Mouse (Mus musculus): ENCODE data around the gene Nlgn1. TPM values are rescaled to one million over a fixed set of nuclear protein-coding genes. Genes with fewer than 3 reads are reported as not detected.

The Nlgn1 gene
- polyA plus RNA-seq, 1 experiment from 2014 or later: 1.7 TPM

GRCm38 (mm10) chr3:25757813-25758212 lies 574.4 kb downstream of the Nlgn1 start:
- no peaks in the 10 kb centered on the region for H3K27me3 ChIP-seq (replicated peaks)
- H3K9me3 ChIP-seq: no peaks in the 10 kb centered on the region
- H3K4me1 ChIP-seq: no peaks in the 10 kb centered on the region
- 89% methylated on average over 2 of the region's 2 CpGs for WGBS
- H3K4me2 ChIP-seq: no peak overlapping the region
- ATAC-seq (ENCODE audit: insufficient read depth, low FRiP score, low read depth): no peak
- no peak overlapping the region for H3K4me3 ChIP-seq (replicated peaks)
- H3K9ac ChIP-seq: no peak overlapping the region
- H3K27ac ChIP-seq: no peak overlapping the region
- H3K36me3 ChIP-seq: no peaks in the 10 kb centered on the region

DNA sequence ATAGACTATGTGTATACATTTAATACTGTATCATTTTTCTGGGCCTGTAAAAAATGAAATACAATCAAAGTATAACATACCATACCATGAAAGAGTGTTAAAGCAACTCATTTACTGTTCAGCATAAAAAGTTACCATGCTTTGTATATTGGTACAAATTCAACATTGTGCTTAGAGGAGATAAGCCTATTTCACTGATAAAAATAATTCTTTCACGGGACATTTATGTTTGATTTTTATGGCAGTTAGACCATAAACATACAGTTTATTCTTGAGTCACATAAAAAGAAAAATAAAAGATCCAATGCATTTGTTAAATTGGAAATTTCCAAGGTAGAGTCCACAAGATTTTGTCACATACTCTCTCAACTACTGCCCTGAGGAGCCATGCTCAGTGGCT lies 608.1 kb downstream of the Nlgn1 start:
- 64% methylated on average over 1 of the region's 1 CpGs for WGBS
- no peak for ATAC-seq (ENCODE audit: insufficient read depth, low FRiP score, low read depth)

DNA sequence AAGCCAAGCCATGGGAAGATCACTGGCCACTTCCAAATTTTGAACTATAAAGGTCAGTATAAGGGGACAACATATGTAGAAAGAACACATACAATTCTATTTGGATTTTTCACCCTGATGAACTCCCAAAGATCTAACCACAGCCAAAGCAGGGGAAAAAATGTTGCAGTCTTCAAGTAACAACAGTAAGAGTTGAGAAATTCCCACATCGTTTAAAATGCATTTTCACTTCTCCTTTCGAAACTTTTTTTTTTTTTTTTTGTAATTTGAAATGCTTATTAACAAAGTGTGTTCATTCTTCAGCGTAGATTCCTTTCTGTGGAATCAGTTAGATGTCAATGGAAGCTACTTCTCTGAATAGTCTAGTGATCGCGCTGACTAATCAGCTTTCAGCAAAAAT lies 610.8 kb downstream of the Nlgn1 start:
- Histone ChIP-seq H3K9me3 (no peaks in the 10 kb centered on the region), H3K27ac (no peak overlapping the region), H3K27me3 (replicated peaks) (no peaks in the 10 kb centered on the region), H3K4me2 (no peak overlapping the region), H3K36me3 (no peaks in the 10 kb centered on the region), H3K9ac (no peak overlapping the region), H3K4me3 (replicated peaks) (no peak overlapping the region), H3K4me1 (no peaks in the 10 kb centered on the region)
- 85% methylated on average over 5 of the region's 5 CpGs for WGBS
- no peak for ATAC-seq (ENCODE audit: insufficient read depth, low FRiP score, low read depth)

More for the DNA sequence above, 608.1 kb downstream of the Nlgn1 start:
- Histone ChIP-seq H3K9ac (no peak overlapping the region), H3K27me3 (replicated peaks) (no peaks in the 10 kb centered on the region), H3K4me1 (no peaks in the 10 kb centered on the region), H3K27ac (no peak overlapping the region), H3K4me3 (replicated peaks) (no peak overlapping the region), H3K9me3 (no peaks in the 10 kb centered on the region), H3K4me2 (no peak overlapping the region), H3K36me3 (no peaks in the 10 kb centered on the region)

DNA sequence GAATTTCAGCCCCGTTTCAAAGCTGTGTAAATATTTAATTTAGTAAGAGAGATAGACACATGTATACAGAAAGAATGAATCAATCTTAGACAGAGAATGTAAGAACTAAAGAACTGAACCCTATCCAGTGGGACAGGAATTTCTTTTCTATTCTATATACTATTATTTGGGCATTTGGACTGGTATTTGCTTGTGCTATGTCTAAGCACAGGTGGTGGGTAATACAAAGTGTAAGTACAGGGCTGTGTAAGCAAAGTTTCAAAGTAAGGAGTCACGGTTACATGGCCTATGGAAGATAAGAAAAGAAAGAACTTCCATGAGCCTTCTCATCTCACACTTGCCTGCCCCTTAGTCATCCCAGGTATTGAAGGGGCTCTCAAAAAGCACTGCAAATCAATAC lies 624.9 kb downstream of the Nlgn1 start:
- H3K4me3 ChIP-seq (replicated peaks): no peak overlapping the region
- H3K9ac ChIP-seq: no peak overlapping the region
- H3K4me1 ChIP-seq: no peaks in the 10 kb centered on the region
- peak; percentile 66; the same call in 1 of the 2 replicates for ATAC-seq (ENCODE audit: insufficient read depth, low FRiP score, low read depth)
- WGBS: 26% methylated on average over 2 of the region's 2 CpGs
- no peaks in the 10 kb centered on the region for H3K36me3 ChIP-seq
- no peak overlapping the region for H3K4me2 ChIP-seq
- no peaks in the 10 kb centered on the region for H3K9me3 ChIP-seq
- no peaks in the 10 kb centered on the region for H3K27me3 ChIP-seq (replicated peaks)
- H3K27ac ChIP-seq: no peak overlapping the region

DNA sequence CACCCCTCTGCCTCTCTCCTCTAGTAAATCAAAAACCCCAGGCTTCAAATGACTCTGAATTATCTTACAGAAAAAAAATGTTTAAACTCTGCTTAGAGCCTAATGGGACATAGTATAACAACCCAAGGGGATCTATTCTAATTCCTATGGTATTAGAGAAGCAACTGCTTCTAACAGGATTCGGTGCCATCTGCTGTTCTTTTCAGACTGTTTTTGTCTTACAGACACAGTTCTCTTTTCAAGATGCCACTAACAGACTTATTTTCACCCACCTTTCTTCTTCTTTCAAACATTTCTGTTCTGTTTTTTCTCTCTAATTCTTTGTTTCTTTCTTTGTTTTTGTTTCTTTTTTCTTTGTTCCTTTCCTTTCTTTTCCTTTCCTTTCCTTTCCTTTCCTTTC lies 635.0 kb downstream of the Nlgn1 start:
- Histone ChIP-seq H3K27ac (no peak overlapping the region), H3K27me3 (replicated peaks) (no peaks in the 10 kb centered on the region), H3K9ac (no peak overlapping the region), H3K36me3 (no peaks in the 10 kb centered on the region), H3K4me2 (no peak overlapping the region), H3K9me3 (no peaks in the 10 kb centered on the region), H3K4me3 (replicated peaks) (no peak overlapping the region), H3K4me1 (no peaks in the 10 kb centered on the region)
- WGBS: 85% methylated on average over 1 of the region's 1 CpGs
- no peak for ATAC-seq (ENCODE audit: insufficient read depth, low FRiP score, low read depth)

- Histone ChIP-seq H3K4me3 (replicated peaks) (no peak overlapping the region), H3K4me2 (no peak overlapping the region), H3K9me3 (no peaks in the 10 kb centered on the region), H3K36me3 (no peaks in the 10 kb centered on the region), H3K9ac (no peak overlapping the region), H3K27ac (no peak overlapping the region), H3K27me3 (replicated peaks) (no peaks in the 10 kb centered on the region), H3K4me1 (no peaks in the 10 kb centered on the region)
- ATAC-seq (ENCODE audit: insufficient read depth, low FRiP score, low read depth): no peak
- 73% methylated on average over 6 of the region's 6 CpGs for WGBS
These were observed 643.3 kb downstream of the Nlgn1 start for GRCm38 (mm10) chr3:25688789-25689464.

GRCm38 (mm10) chr3:25683696-25684095 lies 648.6 kb downstream of the Nlgn1 start:
- Histone ChIP-seq H3K4me3 (replicated peaks) (no peak overlapping the region), H3K4me1 (no peaks in the 10 kb centered on the region), H3K36me3 (no peaks in the 10 kb centered on the region), H3K4me2 (no peak overlapping the region), H3K27ac (no peak overlapping the region), H3K9ac (no peak overlapping the region), H3K27me3 (replicated peaks) (no peaks in the 10 kb centered on the region), H3K9me3 (no peaks in the 10 kb centered on the region)
- ATAC-seq (ENCODE audit: insufficient read depth, low FRiP score, low read depth): no peak
- 88% methylated on average over 2 of the region's 2 CpGs for WGBS

- H3K4me2 ChIP-seq: no peak overlapping the region
- no peak overlapping the region for H3K27ac ChIP-seq
- no peaks in the 10 kb centered on the region for H3K9me3 ChIP-seq
- WGBS: 70% methylated on average over 2 of the region's 2 CpGs
- no peak overlapping the region for H3K4me3 ChIP-seq (replicated peaks)
- H3K4me1 ChIP-seq: no peaks in the 10 kb centered on the region
- no peak overlapping the region for H3K9ac ChIP-seq
- no peaks in the 10 kb centered on the region for H3K36me3 ChIP-seq
- no peak for ATAC-seq (ENCODE audit: insufficient read depth, low FRiP score, low read depth)
- no peaks in the 10 kb centered on the region for H3K27me3 ChIP-seq (replicated peaks)
These were observed 652.9 kb downstream of the Nlgn1 start for GRCm38 (mm10) chr3:25679373-25679772.

- ATAC-seq (ENCODE audit: insufficient read depth, low FRiP score, low read depth): no peak
- Histone ChIP-seq H3K4me3 (replicated peaks) (no peak overlapping the region), H3K36me3 (no peaks in the 10 kb centered on the region), H3K4me2 (no peak overlapping the region), H3K27ac (no peak overlapping the region), H3K9me3 (no peaks in the 10 kb centered on the region), H3K9ac (no peak overlapping the region), H3K27me3 (replicated peaks) (no peaks in the 10 kb centered on the region), H3K4me1 (no peaks in the 10 kb centered on the region)
- WGBS: 83% methylated on average over 10 of the region's 10 CpGs
These were observed 656.4 kb downstream of the Nlgn1 start for GRCm38 (mm10) chr3:25675888-25676287.

DNA sequence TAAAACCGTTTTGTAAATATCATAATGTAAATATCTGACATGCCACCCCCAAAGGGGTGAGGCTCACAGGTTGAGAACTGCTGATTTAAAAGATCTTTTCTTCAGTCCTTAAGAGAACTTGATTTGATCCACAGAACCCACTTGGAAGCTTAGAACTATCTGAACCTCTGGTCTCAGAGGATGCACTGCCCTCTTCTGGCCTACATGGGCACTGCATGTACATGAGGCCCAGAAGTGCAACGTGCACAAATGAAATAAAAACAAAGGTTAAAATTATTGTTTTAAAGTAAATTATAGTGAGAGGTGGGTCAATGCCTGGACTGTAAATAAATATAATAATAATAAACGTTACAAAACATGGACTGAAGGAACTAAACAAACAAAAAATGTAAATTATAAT lies 657.2 kb downstream of the Nlgn1 start:
- Histone ChIP-seq H3K4me3 (replicated peaks) (no peak overlapping the region), H3K9me3 (no peaks in the 10 kb centered on the region), H3K27me3 (replicated peaks) (no peaks in the 10 kb centered on the region), H3K9ac (no peak overlapping the region), H3K4me1 (no peaks in the 10 kb centered on the region), H3K36me3 (no peaks in the 10 kb centered on the region), H3K4me2 (no peak overlapping the region), H3K27ac (no peak overlapping the region)
- WGBS: 59% methylated on average over 3 of the region's 3 CpGs
- ATAC-seq (ENCODE audit: insufficient read depth, low FRiP score, low read depth): no peak

GRCm38 (mm10) chr3:25673408-25673807 lies 658.9 kb downstream of the Nlgn1 start:
- Histone ChIP-seq H3K4me2 (no peak overlapping the region), H3K27ac (no peak overlapping the region), H3K4me1 (no peaks in the 10 kb centered on the region), H3K27me3 (replicated peaks) (no peaks in the 10 kb centered on the region), H3K4me3 (replicated peaks) (no peak overlapping the region), H3K9me3 (no peaks in the 10 kb centered on the region), H3K9ac (no peak overlapping the region), H3K36me3 (no peaks in the 10 kb centered on the region)
- no peak for ATAC-seq (ENCODE audit: insufficient read depth, low FRiP score, low read depth)
- whole genome bisulfite sequencing: 51% methylated on average over 5 of the region's 5 CpGs

DNA sequence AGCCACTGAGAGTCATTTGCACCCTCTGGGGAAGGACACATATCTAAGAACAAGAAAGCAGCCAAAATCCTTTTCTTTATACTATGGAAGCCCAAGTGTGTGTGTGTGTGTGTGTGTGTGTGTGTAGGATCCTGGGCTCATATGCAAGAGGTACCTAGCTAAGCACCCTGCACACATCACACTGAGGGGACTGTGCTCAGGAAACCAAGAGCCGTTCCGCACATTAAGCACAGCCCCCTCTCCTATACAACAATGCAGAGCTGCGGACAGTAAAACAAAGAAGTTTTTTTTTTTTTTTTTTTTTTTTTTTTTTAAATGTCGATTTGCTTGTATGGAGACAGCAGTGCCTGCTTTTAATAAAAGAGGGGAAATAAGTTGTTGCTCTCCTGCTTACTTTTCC lies 659.5 kb downstream of the Nlgn1 start:
- 72% methylated on average over 4 of the region's 4 CpGs for WGBS
- no peaks in the 10 kb centered on the region for H3K27me3 ChIP-seq (replicated peaks)
- ATAC-seq (ENCODE audit: insufficient read depth, low FRiP score, low read depth): no peak
- no peak overlapping the region for H3K9ac ChIP-seq
- no peak overlapping the region for H3K27ac ChIP-seq
- no peak overlapping the region for H3K4me2 ChIP-seq
- no peaks in the 10 kb centered on the region for H3K9me3 ChIP-seq
- no peak overlapping the region for H3K4me3 ChIP-seq (replicated peaks)
- H3K36me3 ChIP-seq: no peaks in the 10 kb centered on the region
- no peaks in the 10 kb centered on the region for H3K4me1 ChIP-seq

DNA sequence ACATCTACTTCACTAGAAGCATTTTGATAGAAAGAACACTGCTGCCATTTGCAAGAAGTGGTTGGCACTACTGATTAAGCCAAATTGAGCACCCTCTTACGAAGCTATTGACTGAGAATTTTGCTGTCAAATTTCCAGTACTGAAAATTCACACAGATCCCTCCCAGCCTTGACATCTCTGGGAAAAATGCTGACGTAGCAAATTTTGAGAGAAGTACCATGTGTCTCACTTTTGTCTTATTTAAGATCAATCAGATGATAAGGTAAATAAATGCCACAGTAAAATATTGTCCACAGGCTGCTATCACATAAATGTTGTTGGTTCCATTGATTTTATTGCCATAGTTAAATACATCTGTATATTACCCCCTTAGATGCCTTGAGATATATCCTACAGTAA lies 668.8 kb downstream of the Nlgn1 start:
- H3K4me2 ChIP-seq: no peak overlapping the region
- H3K4me1 ChIP-seq: no peaks in the 10 kb centered on the region
- H3K9me3 ChIP-seq: no peaks in the 10 kb centered on the region
- ATAC-seq (ENCODE audit: insufficient read depth, low FRiP score, low read depth): no peak
- H3K9ac ChIP-seq: no peak overlapping the region
- WGBS: 78% methylated on average over 2 of the region's 2 CpGs
- H3K36me3 ChIP-seq: no peaks in the 10 kb centered on the region
- H3K4me3 ChIP-seq (replicated peaks): no peak overlapping the region
- no peaks in the 10 kb centered on the region for H3K27me3 ChIP-seq (replicated peaks)
- no peak overlapping the region for H3K27ac ChIP-seq

Measured in stomach, embryonic 15.5 days (tissue).